Mouse (Mus musculus) thymus, adult 2 months (tissue): ENCODE measurements at regions not wholly inside any gene's neighbourhood (a gene's known extent, or its start where the extent isn't known, plus 50 kb on each side); places are given as distances from the start of the nearest gene placed in this dataset.

Experiments used
- CTCF ChIP-seq: fragments of 200-500 bp; IDR thresholded peaks from 2 replicates; pipeline ENCODE4 v1.5.1; 2012; ENCODE audit warnings: mild to moderate bottlenecking, control low read depth, low read length, moderate library complexity, borderline replicate concordance; ENCODE audit not compliant: control insufficient read depth, poor library complexity, insufficient read depth; ENCODE audit errors: extremely low read depth
- POLR2A ChIP-seq: fragments of 200-500 bp; IDR thresholded peaks from 2 replicates; pipeline ENCODE4 v1.6.1; 2012; ENCODE audit warnings: mild to moderate bottlenecking, low read length, control low read depth, moderate library complexity; ENCODE audit not compliant: control insufficient read depth, poor library complexity, insufficient read depth; ENCODE audit errors: extremely low read depth

- TF ChIP-seq CTCF, result no peak
- TF ChIP-seq POLR2A, result no peak
These were observed 783.7 kb upstream of the Tbl1xr1 start for GRCm38 (mm10) chr3:21292774-21293173.
